Mouse (Mus musculus): ENCODE data around the gene Sorcs2. TPM values are rescaled to one million over a fixed set of nuclear protein-coding genes. Genes with fewer than 3 reads are reported as not detected.
A peak's percentile ranks its signal among the peaks of the same experiment; 100 is the strongest.

Sorcs2 gene
- polyA plus RNA-seq, 1 experiment from 2014 or later = 11.5 TPM

- H3K36me3 ChIP-seq (replicated peaks; ENCODE audit: control insufficient read depth, insufficient read depth) = no peaks in the 10 kb centered on the region
- WGBS = 38% methylated on average over 11 of the region's 11 CpGs
- H3K4me2 ChIP-seq (replicated peaks) = no peak overlapping the region
- DNase-seq (ENCODE audit: low spot score) (no peak), ATAC-seq (ENCODE audit: low FRiP score) (no peak)
- no peaks in the 10 kb centered on the region for H3K9me3 ChIP-seq (ENCODE audit: control insufficient read depth, low read length)
- H3K27me3 ChIP-seq (ENCODE audit: control insufficient read depth, insufficient read depth, low read length) = no peaks in the 10 kb centered on the region
- H3K9ac ChIP-seq = no peak overlapping the region
- no peak overlapping the region for H3K27ac ChIP-seq
- 0 out of 2 replicates have a peak, but pooled peaks cover 4% of the 10 kb centered on the region for H3K4me1 ChIP-seq (replicated peaks; ENCODE audit: control insufficient read depth, insufficient read depth, low read length)
- no peak overlapping the region for H3K4me3 ChIP-seq (replicated peaks; ENCODE audit: low read length)
These were observed 29.9 kb upstream of the Sorcs2 start for GRCm38 (mm10) chr5:36427831-36428230.

GRCm38 (mm10) chr5:36426404-36426803, 28.5 kb upstream of the Sorcs2 start:
- no peak overlapping the region for H3K4me2 ChIP-seq (replicated peaks)
- no peak for DNase-seq (ENCODE audit: low spot score)
- H3K4me3 ChIP-seq (replicated peaks; ENCODE audit: low read length) = no peak overlapping the region
- H3K9me3 ChIP-seq (ENCODE audit: control insufficient read depth, low read length) = no peaks in the 10 kb centered on the region
- no peaks in the 10 kb centered on the region for H3K36me3 ChIP-seq (replicated peaks; ENCODE audit: control insufficient read depth, insufficient read depth)
- H3K4me1 ChIP-seq (replicated peaks; ENCODE audit: control insufficient read depth, insufficient read depth, low read length) = 0 out of 2 replicates have a peak, but pooled peaks cover 4% of the 10 kb centered on the region
- H3K27ac ChIP-seq = no peak overlapping the region
- no peak for ATAC-seq (ENCODE audit: low FRiP score)
- no peak overlapping the region for H3K9ac ChIP-seq
- H3K27me3 ChIP-seq (ENCODE audit: control insufficient read depth, insufficient read depth, low read length) = no peaks in the 10 kb centered on the region
- WGBS = 80% methylated on average over 5 of the region's 5 CpGs

- H3K4me3 ChIP-seq (replicated peaks; ENCODE audit: low read length) = no peak overlapping the region
- H3K9ac ChIP-seq = no peak overlapping the region
- no peak overlapping the region for H3K27ac ChIP-seq
- ATAC-seq (ENCODE audit: low FRiP score) = no peak
- no peak for DNase-seq (ENCODE audit: low spot score)
- no peaks in the 10 kb centered on the region for H3K36me3 ChIP-seq (replicated peaks; ENCODE audit: control insufficient read depth, insufficient read depth)
- no peaks in the 10 kb centered on the region for H3K9me3 ChIP-seq (ENCODE audit: control insufficient read depth, low read length)
- H3K4me1 ChIP-seq (replicated peaks; ENCODE audit: control insufficient read depth, insufficient read depth, low read length) = 0 out of 2 replicates have a peak, but pooled peaks cover 4% of the 10 kb centered on the region
- no peaks in the 10 kb centered on the region for H3K27me3 ChIP-seq (ENCODE audit: control insufficient read depth, insufficient read depth, low read length)
- no peak overlapping the region for H3K4me2 ChIP-seq (replicated peaks)
These were observed 26.7 kb upstream of the Sorcs2 start for GRCm38 (mm10) chr5:36424676-36425075.

- Histone ChIP-seq H3K36me3 (replicated peaks; ENCODE audit: control insufficient read depth, insufficient read depth) (no peaks in the 10 kb centered on the region), H3K4me3 (replicated peaks; ENCODE audit: low read length) (no peak overlapping the region), H3K27ac (no peak overlapping the region), H3K9me3 (ENCODE audit: control insufficient read depth, low read length) (no peaks in the 10 kb centered on the region), H3K9ac (no peak overlapping the region), H3K4me2 (replicated peaks) (no peak overlapping the region), H3K4me1 (replicated peaks; ENCODE audit: control insufficient read depth, insufficient read depth, low read length) (no peaks in the 10 kb centered on the region), H3K27me3 (ENCODE audit: control insufficient read depth, insufficient read depth, low read length) (no peaks in the 10 kb centered on the region)
- ATAC-seq (ENCODE audit: low FRiP score) (no peak), DNase-seq (ENCODE audit: low spot score) (no peak)
These were observed 24.8 kb upstream of the Sorcs2 start for GRCm38 (mm10) chr5:36422689-36423088.

- no peak overlapping the region for H3K4me2 ChIP-seq (replicated peaks)
- H3K9ac ChIP-seq = no peak overlapping the region
- no peaks in the 10 kb centered on the region for H3K36me3 ChIP-seq (replicated peaks; ENCODE audit: control insufficient read depth, insufficient read depth)
- no peaks in the 10 kb centered on the region for H3K27me3 ChIP-seq (ENCODE audit: control insufficient read depth, insufficient read depth, low read length)
- DNase-seq (ENCODE audit: low spot score) = no peak
- H3K4me1 ChIP-seq (replicated peaks; ENCODE audit: control insufficient read depth, insufficient read depth, low read length) = no peaks in the 10 kb centered on the region
- no peaks in the 10 kb centered on the region for H3K9me3 ChIP-seq (ENCODE audit: control insufficient read depth, low read length)
- WGBS = 74% methylated on average over 3 of the region's 3 CpGs
- no peak overlapping the region for H3K4me3 ChIP-seq (replicated peaks; ENCODE audit: low read length)
- H3K27ac ChIP-seq = no peak overlapping the region
- no peak for ATAC-seq (ENCODE audit: low FRiP score)
These were observed 21.9 kb upstream of the Sorcs2 start for GRCm38 (mm10) chr5:36419861-36420260.

- no peaks in the 10 kb centered on the region for H3K9me3 ChIP-seq (ENCODE audit: control insufficient read depth, low read length)
- H3K9ac ChIP-seq = no peak overlapping the region
- 67% methylated on average over 6 of the region's 6 CpGs for WGBS
- no peak for ATAC-seq (ENCODE audit: low FRiP score)
- H3K27me3 ChIP-seq (ENCODE audit: control insufficient read depth, insufficient read depth, low read length) = no peaks in the 10 kb centered on the region
- H3K4me2 ChIP-seq (replicated peaks) = no peak overlapping the region
- no peak overlapping the region for H3K4me3 ChIP-seq (replicated peaks; ENCODE audit: low read length)
- H3K4me1 ChIP-seq (replicated peaks; ENCODE audit: control insufficient read depth, insufficient read depth, low read length) = no peaks in the 10 kb centered on the region
- H3K36me3 ChIP-seq (replicated peaks; ENCODE audit: control insufficient read depth, insufficient read depth) = no peaks in the 10 kb centered on the region
- no peak for DNase-seq (ENCODE audit: low spot score)
- H3K27ac ChIP-seq = no peak overlapping the region
These were observed 16.9 kb upstream of the Sorcs2 start for GRCm38 (mm10) chr5:36414712-36415331.

- H3K36me3 ChIP-seq (replicated peaks; ENCODE audit: control insufficient read depth, insufficient read depth) = no peaks in the 10 kb centered on the region
- peaks cover 26% of the 10 kb centered on the region for H3K4me1 ChIP-seq (replicated peaks; ENCODE audit: control insufficient read depth, insufficient read depth, low read length)
- H3K4me3 ChIP-seq (replicated peaks; ENCODE audit: low read length) = no peak overlapping the region
- H3K27me3 ChIP-seq (ENCODE audit: control insufficient read depth, insufficient read depth, low read length) = no peaks in the 10 kb centered on the region; the same call in 1 of the 2 replicates
- no peak overlapping the region for H3K27ac ChIP-seq
- ATAC-seq (ENCODE audit: low FRiP score) (no peak), DNase-seq (ENCODE audit: low spot score) (peak; percentile 65)
- WGBS = 5% methylated on average over 18 of the region's 18 CpGs
- H3K4me2 ChIP-seq (replicated peaks) = no peak overlapping the region
- H3K9me3 ChIP-seq (ENCODE audit: control insufficient read depth, low read length) = no peaks in the 10 kb centered on the region
- no peak overlapping the region for H3K9ac ChIP-seq
These were observed 775 bp upstream of the Sorcs2 start for GRCm38 (mm10) chr5:36398463-36399364.

- H3K4me3 ChIP-seq (replicated peaks; ENCODE audit: low read length) = peak overlapping the region; percentile 87
- H3K4me2 ChIP-seq (replicated peaks) = peak overlapping the region; percentile 99
- H3K9me3 ChIP-seq (ENCODE audit: control insufficient read depth, low read length) = no peaks in the 10 kb centered on the region
- peak; percentile 14; the same call in 1 of the 2 replicates for ATAC-seq (ENCODE audit: low FRiP score)
- H3K4me1 ChIP-seq (replicated peaks; ENCODE audit: control insufficient read depth, insufficient read depth, low read length) = peaks cover 24% of the 10 kb centered on the region
- H3K27me3 ChIP-seq (ENCODE audit: control insufficient read depth, insufficient read depth, low read length) = no peaks in the 10 kb centered on the region; the same call in 1 of the 2 replicates
- 0% methylated on average over 33 of the region's 36 CpGs for WGBS
- peak overlapping the region; percentile 94 for H3K9ac ChIP-seq
- H3K27ac ChIP-seq = peak overlapping the region; percentile 73
- H3K36me3 ChIP-seq (replicated peaks; ENCODE audit: control insufficient read depth, insufficient read depth) = no peaks in the 10 kb centered on the region
- no peak for DNase-seq (ENCODE audit: low spot score)
These were observed 567 bp downstream of the Sorcs2 start for GRCm38 (mm10) chr5:36397384-36397759.

- peak overlapping the region; percentile 94 for H3K9ac ChIP-seq
- peak overlapping the region; percentile 99 for H3K4me2 ChIP-seq (replicated peaks)
- no peak for ATAC-seq (ENCODE audit: low FRiP score)
- 6% methylated on average over 18 of the region's 18 CpGs for WGBS
- DNase-seq (ENCODE audit: low spot score) = no peak
- no peaks in the 10 kb centered on the region for H3K9me3 ChIP-seq (ENCODE audit: control insufficient read depth, low read length)
- H3K36me3 ChIP-seq (replicated peaks; ENCODE audit: control insufficient read depth, insufficient read depth) = no peaks in the 10 kb centered on the region
- H3K27ac ChIP-seq = no peak overlapping the region
- peaks cover 24% of the 10 kb centered on the region for H3K4me1 ChIP-seq (replicated peaks; ENCODE audit: control insufficient read depth, insufficient read depth, low read length)
- no peaks in the 10 kb centered on the region; the same call in 1 of the 2 replicates for H3K27me3 ChIP-seq (ENCODE audit: control insufficient read depth, insufficient read depth, low read length)
- peak overlapping the region; percentile 87 for H3K4me3 ChIP-seq (replicated peaks; ENCODE audit: low read length)
These were observed 1.2 kb downstream of the Sorcs2 start for GRCm38 (mm10) chr5:36396491-36397383.

Data from hindbrain, embryonic 14.5 days (tissue).